Mouse (Mus musculus): ENCODE data around the gene Crybb3.
"Not testable (repeated sequence)": the region's sequence is repeated elsewhere in the genome, so short reads cannot be mapped to it uniquely, and the experiment has no call there.

Gene Crybb3

DNA sequence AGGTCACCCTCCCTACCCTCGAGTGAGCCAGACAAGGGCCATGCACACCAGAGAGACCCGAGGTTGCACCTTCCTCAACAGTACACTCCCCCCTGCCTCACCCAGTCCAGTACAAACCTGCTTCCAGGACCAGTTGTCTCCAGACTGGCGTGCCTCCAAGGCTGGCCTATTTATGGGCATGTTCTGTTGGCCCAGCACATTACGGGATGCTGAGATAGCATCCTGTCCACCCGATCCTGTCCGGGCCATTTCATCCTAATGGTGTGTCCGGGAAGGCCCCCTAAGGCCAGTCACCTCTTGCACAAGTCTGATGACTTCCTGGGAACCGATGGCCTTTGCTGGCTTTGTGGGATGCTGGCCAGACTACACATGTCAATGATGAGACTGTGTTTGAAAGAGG, at the start of gene Crybb3:
TSS of gene Crybb3 (minus strand) at position 146 of the 400 bp plus-strand sequence.
- DNase-seq (ENCODE audit: low read depth, low spot score), result no peak

DNA sequence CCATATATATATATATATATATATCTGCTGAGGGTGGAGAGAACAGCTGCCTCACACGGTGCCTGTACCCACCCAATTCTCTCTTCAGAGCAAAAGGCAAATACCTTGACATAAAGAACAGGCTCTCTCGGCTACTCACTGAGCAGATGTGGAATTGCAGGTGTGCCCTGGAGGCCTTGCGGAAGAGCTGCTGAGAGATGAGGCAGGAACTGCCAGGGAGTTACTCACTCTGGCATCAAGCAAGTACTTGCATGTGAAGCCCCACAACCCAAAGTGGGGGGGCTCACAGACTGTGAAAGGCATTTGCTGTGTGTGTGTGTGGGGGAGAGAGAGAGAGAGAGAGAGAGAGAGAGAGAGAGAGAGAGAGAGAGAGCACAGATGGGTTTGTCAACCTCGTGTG, 47.0 kb upstream of the Crybb3 start:
- no peak for DNase-seq (ENCODE audit: low read depth, low spot score)

DNA sequence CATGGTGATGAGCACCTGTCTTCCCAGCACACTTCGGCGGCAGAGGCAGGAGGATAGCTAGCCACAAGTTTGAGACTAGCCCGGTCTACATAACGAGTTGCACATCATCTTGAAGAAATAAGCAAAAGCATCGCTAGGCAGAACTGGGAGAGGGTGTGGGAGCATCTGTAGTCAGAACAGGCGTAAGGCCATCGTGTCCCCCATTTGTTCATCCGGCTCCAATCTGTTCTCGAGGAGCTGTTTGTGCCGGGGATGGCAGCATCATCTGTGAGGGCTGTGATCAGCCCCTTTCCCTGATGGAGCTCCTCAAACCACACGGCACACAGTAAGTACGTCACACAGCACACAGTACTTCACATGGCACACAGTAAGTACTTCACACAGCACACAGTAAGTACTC, 45.1 kb upstream of the Crybb3 start:
- DNase-seq (ENCODE audit: low read depth, low spot score), result no peak

DNA sequence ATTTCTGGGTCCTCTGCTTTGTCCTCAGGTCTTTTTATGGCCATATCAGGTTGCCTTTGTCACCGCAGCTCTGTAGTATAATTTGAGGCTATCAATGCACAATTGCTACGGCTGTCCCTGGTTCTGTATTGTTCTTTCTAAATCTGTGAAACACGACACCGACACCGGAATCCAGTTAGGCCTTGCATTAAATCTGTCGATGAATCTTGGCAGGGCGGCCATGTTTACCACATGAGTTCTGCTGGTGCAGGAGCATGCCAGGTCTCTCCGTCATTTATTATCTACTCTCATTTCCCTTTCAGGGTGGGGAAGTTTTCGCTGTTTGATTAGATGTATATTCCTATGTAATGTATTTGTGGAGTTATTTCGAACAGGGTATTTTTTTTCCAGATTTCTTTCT, 42.3 kb upstream of the Crybb3 start:
- DNase-seq (ENCODE audit: low read depth, low spot score), result no peak

DNA sequence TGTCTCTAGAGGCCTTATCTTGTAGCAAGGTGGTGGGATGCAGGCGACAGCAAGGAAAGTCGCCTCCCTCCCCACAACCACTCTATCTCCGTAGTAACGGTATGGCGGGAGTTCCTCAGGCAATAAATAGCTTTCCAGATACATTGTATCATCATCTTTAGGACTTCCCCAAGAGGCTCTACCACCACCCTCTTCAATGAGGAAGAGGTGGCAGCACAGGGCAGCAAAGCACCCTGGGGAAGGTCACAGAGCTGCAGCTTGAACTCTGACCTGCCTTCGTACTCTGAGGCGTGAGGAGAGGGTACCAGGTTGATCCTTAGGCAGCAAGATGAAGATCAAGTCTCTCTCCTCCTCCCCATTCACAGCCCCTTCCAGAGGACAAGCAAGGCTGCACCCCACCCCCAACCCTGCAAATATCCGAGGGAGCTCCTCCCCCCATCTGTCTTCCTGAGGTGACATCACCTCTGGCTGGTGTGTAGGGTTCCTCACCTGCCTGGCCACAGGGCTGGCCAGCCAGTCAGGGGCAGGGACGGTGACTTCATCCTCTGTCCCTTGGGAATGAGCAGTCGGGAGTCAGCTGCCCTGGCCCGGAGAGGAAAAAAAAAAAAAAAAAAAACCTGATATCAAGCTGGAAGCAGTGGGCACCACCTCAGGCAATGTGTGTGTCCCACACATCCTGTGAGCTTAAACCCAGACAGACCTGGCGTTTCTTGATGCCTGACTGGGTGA, 41.1 kb upstream of the Crybb3 start:
- no peak for DNase-seq (ENCODE audit: low read depth, low spot score)

DNA sequence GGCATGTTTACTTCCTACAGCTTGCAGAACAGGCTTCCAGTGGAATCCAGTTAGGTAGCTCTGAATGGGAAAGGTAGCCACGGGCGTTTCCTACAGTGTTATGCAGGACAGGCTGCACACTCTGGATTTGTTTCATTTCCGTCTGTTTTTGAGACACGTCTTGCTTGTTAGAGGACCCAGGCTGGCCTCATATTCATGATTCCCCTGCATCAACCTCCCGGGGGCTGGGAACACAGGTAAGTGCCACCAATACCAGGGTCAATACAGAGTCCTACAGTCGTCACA, 40.1 kb upstream of the Crybb3 start:
- no peak for DNase-seq (ENCODE audit: low read depth, low spot score)

DNA sequence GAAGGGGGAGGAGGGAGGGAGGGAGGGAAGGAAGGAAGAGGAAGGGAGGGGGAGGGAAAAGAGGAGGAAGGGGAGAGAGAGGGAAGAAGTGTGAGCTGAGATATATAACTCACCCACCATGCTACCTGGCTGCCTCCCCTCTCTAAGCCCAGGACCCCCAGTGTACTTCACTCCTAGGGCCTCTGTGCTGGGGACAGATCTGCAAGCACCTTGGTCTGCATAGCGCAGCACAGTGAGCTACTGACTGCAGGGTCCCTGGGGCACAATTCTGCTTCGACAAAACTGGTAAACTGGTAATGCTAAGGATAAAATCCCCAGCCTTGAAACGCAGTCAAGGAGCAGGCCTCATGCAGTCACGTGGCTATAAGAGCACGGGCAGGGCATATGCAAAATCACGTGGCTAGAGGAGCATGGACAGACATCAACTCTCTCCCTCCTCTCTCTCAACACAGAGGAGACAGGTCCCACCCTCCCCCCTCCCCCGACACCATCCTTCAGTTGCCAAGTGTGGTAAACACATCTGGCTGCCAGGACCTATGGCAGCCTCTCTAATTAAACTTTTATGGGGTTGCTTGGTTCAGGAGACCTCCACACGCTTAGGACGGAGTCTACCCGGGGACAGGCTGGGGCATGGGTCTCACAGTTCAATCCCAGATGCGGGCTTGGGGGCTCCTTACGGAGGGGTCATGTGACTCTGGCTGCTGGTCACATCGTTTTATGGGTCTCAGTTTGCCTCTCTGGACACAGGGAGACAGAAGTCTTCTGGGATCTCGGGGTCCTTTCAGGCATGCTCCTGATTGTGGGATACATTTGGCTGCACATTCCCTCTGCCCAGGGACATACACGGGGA, 39.6 kb upstream of the Crybb3 start:
- no peak for DNase-seq (ENCODE audit: low read depth, low spot score)

DNA sequence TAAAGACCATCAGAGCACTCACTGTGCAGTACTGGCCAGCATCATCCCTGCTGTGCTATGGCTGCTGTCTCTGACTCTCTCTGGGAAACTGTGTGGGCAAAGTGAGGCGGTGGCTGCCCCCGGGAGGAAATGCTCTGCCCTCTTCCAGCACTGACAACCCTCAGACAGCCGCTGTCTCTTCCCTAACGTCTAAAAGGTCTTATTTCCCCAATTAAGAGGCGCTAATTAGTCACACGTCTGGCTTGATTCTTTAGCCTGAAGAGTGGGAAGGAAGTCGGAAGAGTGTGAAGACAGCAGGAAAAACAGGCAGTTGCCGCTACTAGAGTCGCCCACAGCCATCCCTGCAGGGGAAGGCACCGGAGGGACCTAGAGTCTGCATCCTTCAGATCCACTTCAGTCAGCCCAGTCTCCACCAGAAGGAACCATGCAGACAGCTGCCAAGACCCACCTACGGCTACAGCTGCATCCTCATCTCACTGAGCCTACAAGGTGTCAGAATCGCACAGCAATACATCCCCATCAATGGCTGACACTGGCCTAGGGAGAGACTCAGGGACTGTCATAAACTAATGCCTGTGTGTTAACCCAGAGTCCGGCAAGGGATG, 38.6 kb upstream of the Crybb3 start:
- no peak for DNase-seq (ENCODE audit: low read depth, low spot score)

DNA sequence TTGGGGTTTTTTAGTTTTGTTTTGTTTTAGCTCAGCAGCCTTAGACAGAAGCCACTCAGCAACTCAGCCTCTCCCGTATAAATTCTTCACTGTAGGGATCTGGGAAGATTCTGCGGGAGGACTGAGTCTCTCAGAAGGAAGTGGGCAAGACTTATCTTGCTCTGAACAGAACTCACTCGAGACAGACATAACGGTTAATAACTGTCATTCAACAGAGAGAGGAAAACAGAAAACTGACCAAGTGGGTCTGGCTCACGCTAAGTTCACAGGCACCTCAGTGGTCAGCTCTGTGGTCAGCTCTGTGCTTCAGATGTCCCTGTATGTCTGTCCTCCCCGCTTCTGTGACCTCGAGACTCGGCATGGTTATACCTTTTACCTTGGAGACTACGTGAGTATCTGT, 37.9 kb upstream of the Crybb3 start:
- DNase-seq (ENCODE audit: low read depth, low spot score), result no peak

DNA sequence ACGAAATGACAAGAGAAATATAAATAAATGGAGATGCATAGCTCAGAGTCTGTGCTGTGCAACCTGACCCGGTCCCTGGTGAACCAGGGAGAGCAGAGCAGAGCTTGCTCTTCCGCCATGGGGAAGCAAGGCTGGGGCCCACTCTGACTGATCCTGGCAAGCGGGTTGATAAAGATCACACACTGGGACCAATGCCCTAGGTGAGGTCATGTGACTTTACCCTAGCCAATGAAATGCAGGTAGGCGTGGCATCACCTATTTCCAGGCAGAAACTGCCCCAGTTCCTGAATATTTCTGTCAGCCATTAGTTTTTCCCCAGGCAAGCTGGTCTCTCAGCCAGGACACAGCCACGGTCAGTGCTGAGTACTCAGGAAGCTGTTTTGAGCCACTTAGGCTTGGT, 37.3 kb upstream of the Crybb3 start:
- no peak for DNase-seq (ENCODE audit: low read depth, low spot score)

DNA sequence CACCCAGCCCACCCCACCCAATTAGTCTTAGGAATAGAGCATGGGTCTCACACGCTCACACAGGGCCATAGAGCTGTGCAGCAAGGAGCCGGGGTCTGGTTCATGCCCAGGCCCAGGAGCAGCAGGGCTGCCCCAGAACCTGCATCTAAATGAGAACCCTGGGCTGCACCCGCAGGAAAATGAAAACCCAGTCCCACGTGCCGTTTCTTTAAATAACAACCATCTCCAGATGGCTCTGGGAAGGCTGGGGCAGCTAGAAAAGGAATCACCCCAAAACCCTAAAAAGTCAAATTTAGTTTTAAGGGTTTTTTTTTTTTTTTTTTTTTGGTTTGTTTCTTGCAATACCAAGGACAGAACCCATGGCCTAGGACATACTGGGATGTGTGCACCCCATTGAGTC, 36.0 kb upstream of the Crybb3 start:
- no peak for DNase-seq (ENCODE audit: low read depth, low spot score)

DNA sequence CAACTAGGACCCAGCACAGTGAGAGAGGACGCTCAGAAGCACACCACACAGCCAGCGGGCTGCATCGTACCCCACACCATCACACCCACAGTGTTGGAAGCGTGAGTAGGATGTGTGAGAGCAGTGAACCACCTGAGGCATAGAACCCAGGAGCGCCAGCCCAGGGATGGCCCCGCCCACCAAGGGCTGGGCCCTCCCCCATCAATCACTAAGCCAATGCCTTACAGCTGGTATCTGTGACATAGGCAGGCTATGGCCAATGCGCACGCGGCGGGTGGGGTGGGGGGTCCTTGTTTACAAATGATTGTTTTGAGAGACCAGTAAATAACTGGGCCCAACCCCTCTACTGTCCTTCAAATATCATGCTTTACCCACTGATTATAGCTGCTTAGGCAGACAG, 34.5 kb upstream of the Crybb3 start:
- DNase-seq (ENCODE audit: low read depth, low spot score), result no peak

DNA sequence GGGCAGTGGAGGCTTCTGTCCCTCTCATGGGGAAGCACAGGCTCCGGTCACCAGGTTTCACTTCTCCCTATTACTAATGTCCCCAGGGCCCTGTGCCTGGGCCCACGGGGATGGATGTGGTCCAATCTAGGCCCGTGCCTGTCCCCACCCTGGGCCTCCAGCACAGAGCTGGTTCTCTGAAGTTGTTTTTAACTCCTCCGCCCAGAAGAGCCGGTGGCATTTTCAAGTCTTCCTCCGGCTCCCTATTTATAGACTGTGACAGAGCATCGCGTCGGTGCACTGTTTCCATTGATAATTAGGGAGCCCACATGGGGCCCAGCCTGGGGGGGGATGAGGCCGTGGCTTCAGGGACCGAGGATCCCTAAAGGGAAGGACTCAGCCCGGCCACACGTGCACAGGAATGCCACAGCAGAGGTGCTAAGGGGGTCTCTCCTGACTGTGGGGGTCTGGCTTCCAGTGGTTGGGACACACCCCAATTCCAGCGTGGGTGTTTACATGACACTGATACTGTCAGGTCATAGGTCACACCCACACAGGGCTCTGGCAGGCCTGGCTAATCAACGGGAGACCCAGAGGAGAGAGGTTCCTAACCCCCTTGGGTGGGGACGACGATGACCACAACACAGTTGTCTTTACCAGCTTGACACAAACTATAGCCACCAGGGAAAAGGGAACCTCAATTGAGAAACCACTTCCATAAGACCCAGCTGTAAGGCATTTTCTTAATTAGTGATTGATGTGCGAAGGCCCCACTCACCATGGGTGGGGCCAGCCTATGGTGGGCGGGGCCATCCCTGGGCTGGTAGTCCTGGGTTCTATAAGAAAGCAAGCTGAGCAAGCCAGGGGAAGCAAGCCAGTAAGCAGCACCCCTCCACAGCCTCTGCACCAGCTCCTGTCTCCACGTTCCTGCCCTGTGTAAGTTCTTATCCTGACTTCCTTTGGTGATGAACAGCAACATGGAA, 33.2 kb upstream of the Crybb3 start:
- no peak for DNase-seq (ENCODE audit: low read depth, low spot score)

DNA sequence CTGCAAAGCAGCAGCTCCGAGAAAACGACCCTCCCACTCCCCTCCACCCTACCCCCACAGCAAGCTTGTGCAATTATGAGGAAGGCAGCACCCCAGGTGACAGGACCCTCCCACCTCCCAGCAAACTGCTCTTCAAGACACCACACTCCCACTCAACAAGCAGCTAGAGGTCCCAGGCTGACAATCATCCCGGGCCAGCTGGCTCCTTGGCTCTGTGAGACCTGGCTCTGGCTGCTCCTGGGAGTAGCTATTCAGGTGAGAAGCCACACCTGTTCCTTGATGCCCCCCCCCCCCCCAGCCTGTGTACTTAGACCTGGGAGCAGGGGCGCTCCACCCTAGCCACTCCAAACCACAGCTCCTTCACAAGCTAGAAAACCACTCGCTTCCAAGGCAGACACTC, 31.7 kb upstream of the Crybb3 start:
- no peak for DNase-seq (ENCODE audit: low read depth, low spot score)

DNA sequence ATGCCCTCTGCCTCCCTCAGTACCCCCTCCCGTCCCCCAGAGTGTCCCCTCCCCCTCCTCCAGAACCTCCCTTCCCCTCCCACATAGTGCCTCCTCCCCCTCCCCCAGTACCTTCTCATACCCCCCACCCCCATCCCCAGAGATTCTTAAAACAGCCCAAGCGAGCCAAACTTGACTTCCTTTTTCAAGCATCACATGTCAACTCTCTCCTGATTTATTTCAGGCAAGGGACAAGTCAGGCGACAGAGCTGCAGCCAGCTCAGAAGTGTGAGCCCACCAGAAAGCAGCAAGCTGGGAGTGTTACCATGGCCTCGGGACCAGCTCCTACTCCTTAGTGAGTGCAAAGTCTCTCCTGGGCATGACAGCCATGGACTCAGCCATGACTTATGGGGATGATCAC, 30.0 kb upstream of the Crybb3 start:
- no peak for DNase-seq (ENCODE audit: low read depth, low spot score)

DNA sequence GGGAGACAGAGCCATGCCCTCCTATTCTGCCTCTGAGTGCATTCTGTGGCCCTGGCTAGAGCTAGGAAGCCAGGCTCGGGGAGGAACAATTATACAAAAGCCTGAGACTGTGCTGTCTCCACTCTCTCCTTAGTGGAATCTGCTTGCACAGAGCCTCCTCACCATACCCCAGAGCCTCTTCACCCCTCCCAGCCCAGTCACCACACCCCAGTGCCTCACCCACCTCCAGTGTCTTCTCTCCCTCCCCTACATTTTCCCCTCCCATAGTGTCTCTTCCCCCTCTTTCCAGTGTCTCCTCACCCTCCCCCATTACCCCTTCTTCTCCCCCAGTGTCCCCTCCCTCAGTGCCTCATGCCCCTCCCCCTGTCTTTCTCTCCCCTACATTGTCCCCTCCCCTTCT, 29.5 kb upstream of the Crybb3 start:
- no peak for DNase-seq (ENCODE audit: low read depth, low spot score)

DNA sequence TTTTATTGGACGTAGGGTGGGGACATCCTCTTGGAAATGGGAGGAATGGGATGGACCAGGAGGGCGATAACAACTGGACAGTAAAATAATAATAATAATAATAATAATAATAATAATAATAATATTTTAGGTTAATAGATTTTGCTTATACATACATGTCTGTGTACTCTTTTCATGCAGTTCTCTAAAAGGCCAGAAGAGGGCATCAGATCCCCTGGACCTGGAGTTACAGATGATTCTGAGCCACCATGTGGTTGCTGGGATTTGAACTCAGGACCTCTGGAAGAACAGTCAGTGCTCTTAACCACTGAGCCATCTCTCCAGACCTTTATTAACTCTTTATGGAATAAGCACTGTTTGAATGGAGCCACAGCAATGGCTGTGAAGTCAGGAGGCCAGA, 28.3 kb upstream of the Crybb3 start:
- not testable (repeated sequence) for DNase-seq (ENCODE audit: low read depth, low spot score)

DNA sequence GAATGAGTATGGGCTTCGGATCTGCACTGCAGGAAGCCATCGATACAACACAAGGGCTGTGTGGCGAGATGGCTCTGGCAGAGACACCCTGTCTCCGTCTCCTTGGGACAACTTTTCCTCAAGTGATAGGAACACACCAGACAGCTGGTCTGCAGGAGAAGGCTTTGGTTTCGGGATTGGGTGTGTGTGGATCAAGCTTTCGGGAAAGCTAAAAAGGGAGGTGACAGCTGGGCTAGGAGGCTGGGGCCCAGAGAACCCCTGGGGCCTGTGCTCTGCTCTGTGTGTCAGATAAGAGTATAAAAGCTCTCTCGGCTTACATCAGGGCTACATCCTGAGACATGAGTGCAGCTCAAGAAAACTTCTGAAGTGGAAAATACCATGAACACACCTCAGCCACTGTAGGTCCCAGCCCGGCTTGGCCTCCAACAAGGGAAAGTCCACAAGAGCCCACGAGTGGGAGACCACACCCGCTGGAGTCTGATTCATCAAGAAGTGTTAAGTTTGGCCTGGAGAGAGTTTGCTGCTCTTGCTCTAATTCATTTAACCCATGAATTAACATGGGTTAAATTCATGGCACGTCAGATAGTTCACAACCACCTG, 26.9 kb upstream of the Crybb3 start:
- no peak for DNase-seq (ENCODE audit: low read depth, low spot score)

DNA sequence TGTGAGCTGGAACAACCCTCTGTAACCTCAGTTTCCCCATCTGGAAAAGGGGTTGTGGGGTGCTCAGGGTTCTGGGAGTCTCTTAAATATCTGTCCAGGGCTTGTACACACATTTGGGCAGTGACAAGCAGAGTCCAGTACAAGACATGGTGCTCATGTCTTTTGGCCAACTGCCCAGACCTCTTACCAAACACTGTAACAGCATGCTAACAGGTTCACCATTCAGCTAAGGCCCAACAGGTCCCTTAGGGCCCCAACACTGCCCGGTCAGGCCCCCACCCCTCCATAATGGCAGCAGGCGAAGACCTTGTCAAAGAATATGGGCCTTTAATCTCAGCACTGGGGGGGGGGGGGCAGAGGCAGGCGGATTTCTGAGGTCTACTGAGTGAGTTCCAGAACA, 26.3 kb upstream of the Crybb3 start:
- no peak for DNase-seq (ENCODE audit: low read depth, low spot score)

DNA sequence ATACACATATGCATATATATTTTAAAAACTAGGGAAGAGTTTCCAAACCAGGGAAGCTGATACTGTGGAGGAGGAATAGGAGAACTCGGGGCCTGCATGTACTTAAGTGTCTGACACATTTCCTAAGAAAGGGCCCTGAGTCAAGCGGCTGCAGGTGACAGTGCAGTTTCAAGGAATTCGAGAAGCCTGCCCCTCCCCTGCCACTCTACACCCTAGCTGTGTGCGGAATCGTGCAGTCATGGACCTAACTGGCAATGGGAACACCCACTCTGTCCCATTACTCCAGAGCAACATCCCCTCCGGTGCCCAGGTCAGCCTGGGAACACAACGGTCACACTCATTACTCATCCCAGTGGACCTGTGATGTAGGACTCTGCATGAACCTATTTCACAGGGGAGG, 25.2 kb upstream of the Crybb3 start:
- DNase-seq (ENCODE audit: low read depth, low spot score), result no peak

DNA sequence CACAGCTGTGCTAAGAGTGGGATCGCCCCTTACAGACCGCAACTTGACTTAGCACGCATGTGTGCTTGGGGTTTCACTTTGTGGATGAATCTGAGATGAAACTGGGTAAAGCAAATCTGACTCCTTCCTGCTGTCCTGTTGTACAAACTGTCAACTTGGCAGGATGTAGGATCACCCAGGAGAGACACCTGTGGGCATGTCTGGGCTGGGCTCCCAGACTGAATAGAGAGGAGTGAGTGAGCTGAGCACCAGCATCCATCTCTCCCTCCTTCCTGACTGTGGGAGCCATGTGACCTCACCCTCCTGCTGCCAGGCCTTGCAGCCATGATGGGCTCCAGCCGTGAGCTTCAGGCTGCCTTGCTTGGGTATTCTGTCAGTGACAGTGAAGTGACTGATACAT, 24.1 kb upstream of the Crybb3 start:
- no peak for DNase-seq (ENCODE audit: low read depth, low spot score)

DNA sequence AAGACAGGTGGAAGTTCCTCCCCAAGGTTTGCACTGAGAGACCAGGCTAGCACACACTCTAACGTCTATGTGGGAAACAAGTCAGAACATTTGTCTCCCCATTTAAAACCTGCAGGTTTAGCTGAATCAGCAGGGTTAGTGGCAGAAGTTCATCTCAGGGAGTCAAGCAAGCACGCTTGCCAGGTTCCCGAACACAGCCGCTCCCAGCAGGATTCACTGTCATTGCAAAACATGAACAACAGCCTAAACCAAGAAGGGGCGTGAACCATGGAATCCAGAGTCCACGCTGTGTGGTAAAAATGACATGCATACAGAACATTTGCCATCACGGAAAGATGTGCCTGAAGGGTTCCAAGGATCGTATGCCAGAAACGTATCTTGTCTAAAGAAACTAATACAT, 23.7 kb upstream of the Crybb3 start:
- DNase-seq (ENCODE audit: low read depth, low spot score), result no peak
